Mouse (Mus musculus): Measurements from ENCODE around the gene Bmp4. TPM values are rescaled to one million over a fixed set of nuclear protein-coding genes. Genes with fewer than 3 reads are reported as not detected.

Gene Bmp4
- polyA plus RNA-seq, 1 experiment from 2014 or later: 18.1 TPM

DNA sequence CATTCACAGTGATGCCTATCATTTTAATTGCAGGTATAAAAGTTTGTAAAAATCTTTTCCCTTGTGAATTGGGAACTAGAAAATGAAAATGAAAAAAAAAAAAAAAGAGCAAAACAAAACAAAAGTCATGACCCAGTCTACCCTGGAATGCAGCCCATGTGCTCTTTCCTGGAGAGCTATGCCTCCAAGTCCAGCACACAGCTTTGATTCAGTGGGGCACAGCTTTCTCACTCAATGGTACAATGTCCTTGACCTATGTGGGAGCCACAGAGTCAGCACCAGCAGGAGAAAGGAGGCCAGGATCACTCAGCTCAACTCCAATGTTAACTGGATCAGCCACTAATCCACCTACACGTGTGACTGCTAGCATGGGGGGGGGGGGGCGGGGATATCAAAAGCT, 9.5 kb upstream of the Bmp4 start:
- Histone ChIP-seq H3K4me3 (no peak overlapping the region), H3K36me3 (no peaks in the 10 kb centered on the region), H3K4me1 (peaks cover 9% of the 10 kb centered on the region), H3K9ac (no peak overlapping the region), H3K27me3 (replicated peaks) (peaks cover 30% of the 10 kb centered on the region), H3K27ac (no peak overlapping the region), H3K9me3 (no peaks in the 10 kb centered on the region), H3K4me2 (replicated peaks) (no peak overlapping the region)
- 61% methylated on average over 2 of the region's 2 CpGs for WGBS
- ATAC-seq (ENCODE audit: low FRiP score, low read depth): no peak

- peaks cover 9% of the 10 kb centered on the region for H3K4me1 ChIP-seq
- H3K27ac ChIP-seq: no peak overlapping the region
- peak overlapping the region; percentile 19; the same call in 1 of the 2 replicates for H3K4me3 ChIP-seq
- H3K9me3 ChIP-seq: no peaks in the 10 kb centered on the region
- H3K27me3 ChIP-seq (replicated peaks): peaks cover 30% of the 10 kb centered on the region
- 2% methylated on average over 27 of the region's 27 CpGs for WGBS
- peak overlapping the region; percentile 55 for H3K4me2 ChIP-seq (replicated peaks)
- ATAC-seq (ENCODE audit: low FRiP score, low read depth): no peak
- no peaks in the 10 kb centered on the region for H3K36me3 ChIP-seq
- no peak overlapping the region for H3K9ac ChIP-seq
Observed at GRCm38 (mm10) chr14:46398091-46398695, 7.7 kb upstream of the Bmp4 start.

DNA sequence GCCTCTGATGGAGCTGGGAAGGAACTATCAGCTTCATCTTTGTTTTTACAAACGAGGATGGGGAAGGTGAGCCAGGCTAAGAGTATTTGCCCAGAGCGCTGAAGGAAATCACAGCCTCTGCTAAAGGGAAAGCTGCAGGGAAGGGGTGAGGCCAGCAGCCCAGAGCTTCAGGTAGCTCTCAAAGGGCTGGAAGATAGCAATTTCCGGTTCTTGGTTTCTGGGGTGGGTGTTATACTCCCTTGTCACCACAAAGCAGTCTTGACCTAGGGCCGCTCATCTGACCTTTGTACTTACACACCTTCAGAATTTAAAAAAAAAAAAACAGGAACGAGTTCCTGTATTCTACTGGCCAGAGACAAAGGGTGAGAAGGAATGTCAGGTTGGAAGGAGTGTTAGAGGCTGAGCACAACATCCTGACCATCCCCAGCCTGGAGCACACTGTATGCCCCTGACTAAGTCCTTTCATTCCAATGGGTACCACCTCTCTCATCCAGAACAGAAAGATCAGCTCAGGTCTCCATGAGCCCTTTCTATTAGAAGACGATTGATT, 1.2 kb upstream of the Bmp4 start:
- no peak overlapping the region for H3K27ac ChIP-seq
- no peaks in the 10 kb centered on the region for H3K9me3 ChIP-seq
- peaks cover 18% of the 10 kb centered on the region; the same call in 1 of the 2 replicates for H3K4me1 ChIP-seq
- no peak overlapping the region for H3K4me2 ChIP-seq (replicated peaks)
- no peaks in the 10 kb centered on the region for H3K36me3 ChIP-seq
- 51% methylated on average over 6 of the region's 6 CpGs for WGBS
- no peak for ATAC-seq (ENCODE audit: low FRiP score, low read depth)
- no peak overlapping the region for H3K4me3 ChIP-seq
- peaks cover 44% of the 10 kb centered on the region for H3K27me3 ChIP-seq (replicated peaks)
- no peak overlapping the region for H3K9ac ChIP-seq

- Histone ChIP-seq H3K9ac (no peak overlapping the region), H3K27ac (no peak overlapping the region), H3K4me2 (replicated peaks) (peak overlapping the region; percentile 59), H3K36me3 (no peaks in the 10 kb centered on the region), H3K27me3 (replicated peaks) (peaks cover 57% of the 10 kb centered on the region), H3K4me1 (peaks cover 33% of the 10 kb centered on the region), H3K4me3 (peak overlapping the region; percentile 27), H3K9me3 (no peaks in the 10 kb centered on the region)
- WGBS: 5% methylated on average over 24 of the region's 24 CpGs
- ATAC-seq (ENCODE audit: low FRiP score, low read depth): no peak
Observed at GRCm38 (mm10) chr14:46389438-46390248, 826 bp downstream of the Bmp4 start.

- Histone ChIP-seq H3K4me1 (peaks cover 33% of the 10 kb centered on the region), H3K27ac (no peak overlapping the region), H3K27me3 (replicated peaks) (peaks cover 65% of the 10 kb centered on the region), H3K36me3 (no peaks in the 10 kb centered on the region), H3K4me2 (replicated peaks) (peak overlapping the region; percentile 78), H3K4me3 (peak overlapping the region; percentile 50), H3K9ac (peak overlapping the region; percentile 38; the same call in 1 of the 2 replicates), H3K9me3 (no peaks in the 10 kb centered on the region)
- 1% methylated on average over 27 of the region's 27 CpGs for WGBS
- no peak for ATAC-seq (ENCODE audit: low FRiP score, low read depth)
Observed at GRCm38 (mm10) chr14:46388636-46389035, 1.8 kb downstream of the Bmp4 start.

DNA sequence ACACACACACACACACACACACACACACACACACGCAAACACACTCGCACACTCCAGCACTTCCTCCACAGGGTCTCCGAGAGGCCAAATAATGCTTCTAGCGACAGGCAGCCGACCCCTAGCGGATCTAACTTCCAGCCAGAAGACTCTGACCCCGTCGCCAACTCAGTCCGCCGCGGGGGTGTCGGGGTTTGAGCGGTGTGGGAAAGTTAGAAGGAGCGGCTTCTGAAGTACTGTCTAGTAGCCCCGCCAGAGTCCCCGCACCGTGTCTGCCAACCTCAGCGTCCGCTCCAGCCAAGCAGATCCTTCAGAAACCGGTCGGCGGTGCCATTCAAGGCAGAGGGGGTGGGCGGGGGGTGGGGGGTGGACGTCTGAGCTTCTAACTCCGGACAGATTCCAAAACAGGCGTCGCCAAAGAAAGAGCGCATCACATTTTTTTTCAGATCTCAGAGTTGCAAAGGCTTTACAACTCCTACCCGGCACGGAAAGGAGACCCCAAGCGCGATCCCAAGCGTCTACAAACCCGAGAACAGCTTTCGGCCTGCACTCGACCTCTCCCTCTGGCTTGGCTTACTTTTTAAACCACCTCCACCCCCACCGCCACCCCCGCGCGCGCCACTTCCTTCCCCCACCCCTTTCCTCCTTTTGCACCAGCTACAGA, 2.5 kb downstream of the Bmp4 start:
- Histone ChIP-seq H3K4me1 (peaks cover 33% of the 10 kb centered on the region), H3K9ac (no peak overlapping the region), H3K27me3 (replicated peaks) (peaks cover 68% of the 10 kb centered on the region), H3K9me3 (no peaks in the 10 kb centered on the region), H3K4me3 (peak overlapping the region; percentile 50), H3K4me2 (replicated peaks) (peak overlapping the region; percentile 78), H3K36me3 (no peaks in the 10 kb centered on the region), H3K27ac (no peak overlapping the region)
- peak; percentile 34 for ATAC-seq (ENCODE audit: low FRiP score, low read depth)
- WGBS: under 1% methylated on average over 39 of the region's 41 CpGs

GRCm38 (mm10) chr14:46387357-46387671, 3.2 kb downstream of the Bmp4 start:
- no peaks in the 10 kb centered on the region for H3K36me3 ChIP-seq
- H3K9ac ChIP-seq: no peak overlapping the region
- under 1% methylated on average over 27 of the region's 27 CpGs for WGBS
- H3K4me3 ChIP-seq: peak overlapping the region; percentile 50
- peak overlapping the region; percentile 78 for H3K4me2 ChIP-seq (replicated peaks)
- peaks cover 33% of the 10 kb centered on the region for H3K4me1 ChIP-seq
- H3K9me3 ChIP-seq: no peaks in the 10 kb centered on the region
- no peak overlapping the region for H3K27ac ChIP-seq
- H3K27me3 ChIP-seq (replicated peaks): peaks cover 70% of the 10 kb centered on the region
- peak; percentile 84 for ATAC-seq (ENCODE audit: low FRiP score, low read depth)

GRCm38 (mm10) chr14:46386478-46387356, 3.8 kb downstream of the Bmp4 start:
- Histone ChIP-seq H3K4me1 (peaks cover 33% of the 10 kb centered on the region), H3K9ac (no peak overlapping the region)
- ATAC-seq (ENCODE audit: low FRiP score, low read depth): peak; percentile 3; the same call in 1 of the 2 replicates

DNA sequence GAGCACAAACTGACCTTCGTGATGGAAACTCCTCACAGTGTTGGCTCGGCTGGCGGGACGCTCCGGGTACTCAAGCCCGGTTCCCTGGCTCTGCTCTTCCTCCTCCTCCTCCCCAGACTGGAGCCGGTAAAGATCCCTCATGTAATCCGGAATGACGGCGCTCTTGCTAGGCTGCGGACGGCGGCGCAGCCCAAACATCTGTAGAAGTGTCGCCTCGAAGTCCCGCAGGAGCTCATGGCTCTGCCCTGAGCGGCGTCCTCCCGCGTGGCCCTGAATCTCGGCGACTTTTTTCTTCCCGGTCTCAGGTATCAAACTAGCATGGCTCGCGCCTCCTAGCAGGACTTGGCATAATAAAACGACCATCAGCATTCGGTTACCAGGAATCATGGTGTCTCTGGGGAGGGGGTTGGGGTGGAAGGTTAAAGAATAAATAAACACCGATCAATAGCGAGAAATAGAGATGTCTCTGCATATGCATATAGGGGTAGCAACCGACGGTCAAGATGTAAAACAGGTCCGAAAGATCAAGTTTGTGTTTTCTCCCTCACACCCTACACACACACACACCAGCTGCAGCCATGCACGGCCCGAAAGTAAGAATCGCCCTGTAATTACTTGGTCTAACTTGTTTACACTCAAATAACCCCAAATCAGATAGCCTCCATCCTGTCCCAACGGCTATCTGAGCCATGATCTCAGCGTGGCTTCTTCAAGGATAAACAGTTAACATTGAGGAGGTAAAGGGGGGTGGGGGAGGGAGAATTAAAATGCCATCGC, 4.6 kb downstream of the Bmp4 start:
- H3K36me3 ChIP-seq: no peaks in the 10 kb centered on the region
- 0 out of 2 replicates have a peak overlapping the region, but pooled peaks have one; percentile 35 for H3K9ac ChIP-seq
- H3K4me1 ChIP-seq: peaks cover 33% of the 10 kb centered on the region
- peaks cover 76% of the 10 kb centered on the region for H3K27me3 ChIP-seq (replicated peaks)
- H3K27ac ChIP-seq: no peak overlapping the region
- no peak for ATAC-seq (ENCODE audit: low FRiP score, low read depth)
- peak overlapping the region; percentile 78 for H3K4me2 ChIP-seq (replicated peaks)
- H3K4me3 ChIP-seq: peak overlapping the region; percentile 31
- under 1% methylated on average over 39 of the region's 39 CpGs for WGBS
- no peaks in the 10 kb centered on the region for H3K9me3 ChIP-seq

More at GRCm38 (mm10) chr14:46386478-46387356, 3.8 kb downstream of the Bmp4 start:
- Histone ChIP-seq H3K4me2 (replicated peaks) (peak overlapping the region; percentile 78), H3K27ac (no peak overlapping the region), H3K27me3 (replicated peaks) (peaks cover 76% of the 10 kb centered on the region), H3K4me3 (peak overlapping the region; percentile 50), H3K9me3 (no peaks in the 10 kb centered on the region), H3K36me3 (no peaks in the 10 kb centered on the region)
- under 1% methylated on average over 28 of the region's 28 CpGs for WGBS

- WGBS: 12% methylated on average over 14 of the region's 14 CpGs
- peak overlapping the region; percentile 78 for H3K4me2 ChIP-seq (replicated peaks)
- no peaks in the 10 kb centered on the region for H3K9me3 ChIP-seq
- H3K27ac ChIP-seq: no peak overlapping the region
- H3K9ac ChIP-seq: 0 out of 2 replicates have a peak overlapping the region, but pooled peaks have one; percentile 35
- H3K27me3 ChIP-seq (replicated peaks): peaks cover 76% of the 10 kb centered on the region
- peak overlapping the region; percentile 31 for H3K4me3 ChIP-seq
- no peaks in the 10 kb centered on the region for H3K36me3 ChIP-seq
- ATAC-seq (ENCODE audit: low FRiP score, low read depth): no peak
- peaks cover 31% of the 10 kb centered on the region for H3K4me1 ChIP-seq
Observed at GRCm38 (mm10) chr14:46384946-46385691, 5.3 kb downstream of the Bmp4 start.

All from neural tube, embryonic 12.5 days (tissue).